ENCODE assay signal across 21 mouse cellular contexts in genomic region chr14:74983079-74983478, GRCm38 (mm10).
"Had no signal": no experiment of that assay in that cellular context is flagged by ENCODE, and none has a peak within 500 bp of the region (broad histone marks: within the 10 kb centered on the region; RNA-seq: fewer than 3 reads in every experiment).

No protein-coding gene starts in this region.

- DNase-seq: liver, embryonic 13.5 days; liver, postnatal 0 days; lung, adult 2 months; lung, postnatal 14 days; lung, postnatal 36 days; retina, postnatal 1 day; right cerebral cortex, adult 18-20 months; thymus, adult 2 months; thymus, postnatal 25 days; thymus, postnatal 4 days had no signal

- H3K4me2 ChIP-seq: liver, embryonic 13.5 days; liver, embryonic 15.5 days; lung, embryonic 15.5 days; midbrain, embryonic 11.5 days; midbrain, embryonic 13.5 days; midbrain, embryonic 15.5 days; neural tube, embryonic 12.5 days; stomach, embryonic 15.5 days had no signal

- ATAC-seq: liver, postnatal 0 days; lung, postnatal 0 days; midbrain, embryonic 13.5 days; midbrain, embryonic 15.5 days had no signal

- H3K9me3 ChIP-seq: liver, embryonic 13.5 days; liver, embryonic 15.5 days; lung, embryonic 15.5 days; megakaryocyte, embryonic 14.5 days; midbrain, embryonic 13.5 days; midbrain, embryonic 15.5 days; neural tube, embryonic 12.5 days; stomach, embryonic 15.5 days had no signal

- H3K4me1 ChIP-seq: liver, embryonic 15.5 days; lung, embryonic 15.5 days; megakaryocyte, embryonic 14.5 days; midbrain, embryonic 13.5 days; midbrain, embryonic 15.5 days; neural tube, embryonic 12.5 days; stomach, embryonic 15.5 days had no signal

- H3K36me3 ChIP-seq: liver, embryonic 13.5 days; liver, embryonic 15.5 days; lung, embryonic 15.5 days; midbrain, embryonic 13.5 days; midbrain, embryonic 15.5 days; neural tube, embryonic 12.5 days; stomach, embryonic 15.5 days had no signal

- H3K4me3 ChIP-seq: liver, embryonic 13.5 days; liver, embryonic 15.5 days; lung, embryonic 15.5 days; megakaryocyte, embryonic 14.5 days; midbrain, embryonic 13.5 days; midbrain, embryonic 15.5 days; neural tube, embryonic 12.5 days; stomach, embryonic 15.5 days had no signal

- H3K27me3 ChIP-seq: liver, embryonic 13.5 days; liver, embryonic 15.5 days; lung, embryonic 15.5 days; midbrain, embryonic 13.5 days; midbrain, embryonic 15.5 days; neural tube, embryonic 12.5 days; stomach, embryonic 15.5 days had no signal

- H3K27ac ChIP-seq: liver, embryonic 13.5 days; liver, embryonic 15.5 days; lung, embryonic 15.5 days; macrophage; midbrain, embryonic 13.5 days; midbrain, embryonic 15.5 days; neural tube, embryonic 12.5 days; stomach, embryonic 15.5 days; stomach, postnatal 0 days had no signal

- H3K9ac ChIP-seq: liver, embryonic 13.5 days; liver, embryonic 15.5 days; liver, postnatal 0 days; lung, embryonic 15.5 days; midbrain, embryonic 13.5 days; midbrain, embryonic 15.5 days; neural tube, embryonic 12.5 days; stomach, embryonic 15.5 days had no signal
